Mouse (Mus musculus) intestine, postnatal 0 days (tissue): Measurements from ENCODE around the gene Osbp2. TPM values are rescaled to one million over a fixed set of nuclear protein-coding genes. Genes with fewer than 3 reads are reported as not detected.

Experiments used
- ATAC-seq: fragments of 200-750 bp; cut with Nextera tagmentation; 2 replicates; pipeline ENCODE4 v1.8.0; 2017; ENCODE audit warnings: mild to moderate bottlenecking, moderate TSS enrichment, moderate library complexity
- H3K27ac ChIP-seq: fragments of 300-500 bp; sonication (generic); 2 replicates; pipeline ENCODE4 v1.5.1; 2014; ENCODE audit warnings: mild to moderate bottlenecking, low read depth, low read length, moderate library complexity
- H3K27me3 ChIP-seq: fragments of 300-500 bp; sonication (generic); replicated peaks from 2 replicates; pipeline ENCODE4 v1.6.1; 2014; ENCODE audit warnings: low read length, mixed read lengths; ENCODE audit not compliant: control insufficient read depth, insufficient read depth
- H3K36me3 ChIP-seq: fragments of 300-500 bp; sonication (generic); 2 replicates; pipeline ENCODE4 v1.6.1; 2014; ENCODE audit warnings: mild to moderate bottlenecking, moderate library complexity; ENCODE audit not compliant: control insufficient read depth, insufficient read depth
- H3K4me1 ChIP-seq: fragments of 300-500 bp; sonication (generic); replicated peaks from 2 replicates; pipeline ENCODE4 v1.6.1; 2014; ENCODE audit warnings: antibody characterized with exemption, low read length, mixed read lengths; ENCODE audit not compliant: control insufficient read depth, insufficient read depth
- H3K4me2 ChIP-seq: fragments of 300-500 bp; sonication (generic); replicated peaks from 2 replicates; pipeline ENCODE4 v1.6.1; 2014; ENCODE audit warnings: low read depth, mild to moderate bottlenecking, moderate library complexity
- H3K4me3 ChIP-seq: fragments of 300-500 bp; sonication (generic); 2 replicates; pipeline ENCODE4 v1.5.1; 2014; ENCODE audit warnings: low read depth, low read length
- H3K9ac ChIP-seq: fragments of 300-500 bp; sonication (generic); 2 replicates; pipeline ENCODE4 v1.6.1; 2014; ENCODE audit warnings: mild to moderate bottlenecking, low read depth, low read length
- H3K9me3 ChIP-seq: fragments of 300-500 bp; sonication (generic); 2 replicates; pipeline ENCODE4 v1.6.1; 2016; ENCODE audit warnings: mixed run types; ENCODE audit not compliant: control insufficient read depth
- CTCF ChIP-seq: sonication (generic); IDR thresholded peaks from 2 replicates; pipeline ENCODE4 v1.5.1; 2016; ENCODE audit warnings: low read depth, mild to moderate bottlenecking, control low read depth, antibody characterized with exemption, moderate library complexity
- WGBS: fragments of 180-500 bp; shearing (Covaris S2); extraction: QIAGEN DNeasy Blood & Tissue Kit; methylation state at CpG from one replicate; pipeline ENCODE4 v1.1.7; 2014; 5-methylcytosine and 5-hydroxymethylcytosine counted together
- polyA plus RNA-seq: library from polyadenylated mRNA; unstranded; fragments of >200 nt; fragmentation: Nextera tagmentation; extraction: Ambion mirVana; gene quantifications from 2 replicates; pipeline ENCODE4 v1.2.1, GENCODE M21; 2015

The Osbp2 gene
- polyA plus RNA-seq, 1 experiment from 2014 or later = 1.9 TPM

DNA sequence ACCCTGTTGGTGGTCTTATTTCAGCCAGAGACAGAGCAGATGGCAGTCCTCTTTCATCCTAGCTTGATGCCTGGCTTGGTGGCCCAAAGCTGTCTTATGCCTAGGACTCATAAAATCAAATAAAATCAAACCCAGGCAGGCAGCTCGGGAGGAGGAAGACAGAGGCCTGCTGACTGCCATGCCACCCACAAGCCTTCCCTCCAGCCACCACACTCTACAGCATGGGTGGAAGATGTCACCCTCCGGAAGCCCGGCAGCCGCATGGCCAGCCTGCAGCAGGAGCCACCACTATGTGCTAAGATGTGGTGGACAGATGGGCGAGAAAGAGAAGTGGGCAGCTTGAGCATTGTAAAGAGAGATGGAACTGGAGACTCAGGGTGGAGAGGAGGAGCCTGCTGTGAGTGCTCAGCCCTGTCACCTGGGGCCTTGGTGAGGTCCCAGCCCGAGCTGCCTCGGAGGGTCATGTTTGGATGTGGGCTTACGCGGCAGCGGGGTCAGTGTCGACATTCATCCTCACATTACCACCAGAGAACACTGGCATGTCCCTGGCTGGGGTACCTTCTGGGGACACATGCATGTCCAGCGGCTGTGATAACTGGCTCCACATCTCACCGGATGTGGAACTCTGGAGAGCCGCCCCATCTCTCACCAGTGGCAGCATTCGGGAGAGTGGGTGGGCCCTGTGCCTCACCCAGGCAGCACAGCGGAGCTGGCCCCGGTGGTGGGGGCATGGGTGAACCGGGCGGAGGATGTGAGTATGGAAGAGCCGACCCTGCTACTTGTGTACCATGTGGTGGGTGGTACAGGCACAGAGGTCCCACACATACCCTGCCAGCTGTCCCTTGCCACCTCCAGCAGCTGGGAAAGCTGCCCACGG, 29.9 kb downstream of the Osbp2 start:
- no peaks in the 10 kb centered on the region for H3K9me3 ChIP-seq
- no peaks in the 10 kb centered on the region for H3K4me1 ChIP-seq
- no peak overlapping the region for H3K4me3 ChIP-seq
- TF ChIP-seq CTCF = no peak
- H3K9ac ChIP-seq = no peak overlapping the region
- no peaks in the 10 kb centered on the region; the same call in 1 of the 2 replicates for H3K27me3 ChIP-seq
- peak overlapping the region; percentile 18; the same call in 1 of the 2 replicates for H3K4me2 ChIP-seq
- 43% methylated on average over 21 of the region's 21 CpGs for WGBS
- no peak for ATAC-seq
- H3K36me3 ChIP-seq = no peaks in the 10 kb centered on the region
- no peak overlapping the region for H3K27ac ChIP-seq

DNA sequence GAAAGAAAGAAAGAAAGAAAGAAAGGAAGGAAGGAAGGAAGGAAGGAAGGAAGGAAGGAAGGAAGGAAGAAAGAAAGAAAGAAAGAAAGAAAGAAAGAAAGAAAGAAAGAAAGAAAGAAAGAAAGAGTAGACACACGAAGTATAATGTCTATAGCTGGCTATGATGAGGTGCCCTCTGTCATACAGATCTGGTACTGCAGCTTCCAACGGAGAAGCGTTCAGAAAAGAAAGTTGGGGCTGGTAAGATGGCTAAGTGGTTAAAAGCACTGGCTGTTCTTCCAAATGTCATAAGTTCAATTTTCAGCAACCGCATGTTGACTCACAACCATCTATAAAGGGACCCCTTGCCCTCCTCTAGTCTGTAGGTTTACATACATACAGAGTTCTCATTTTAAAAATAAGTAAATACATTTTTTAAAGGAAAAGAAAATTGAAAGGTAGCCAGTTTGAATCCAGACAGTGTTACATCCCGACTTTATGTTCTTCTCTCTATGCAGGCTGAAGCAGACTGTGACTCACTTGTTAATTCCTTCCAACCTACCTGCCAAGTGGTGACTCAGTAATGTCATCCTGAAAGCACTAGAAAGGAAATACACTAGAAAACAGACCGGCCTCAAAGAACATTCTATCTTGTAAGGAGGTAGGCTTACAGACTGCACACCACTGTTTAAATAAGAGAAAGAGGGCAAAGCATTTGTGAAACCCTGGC, 31.4 kb downstream of the Osbp2 start:
- peak; percentile 64 for TF ChIP-seq CTCF
- ATAC-seq = no peak
- H3K4me2 ChIP-seq = no peak overlapping the region
- no peaks in the 10 kb centered on the region for H3K9me3 ChIP-seq
- no peak overlapping the region for H3K27ac ChIP-seq
- no peaks in the 10 kb centered on the region; the same call in 1 of the 2 replicates for H3K27me3 ChIP-seq
- H3K4me1 ChIP-seq = no peaks in the 10 kb centered on the region
- WGBS = 49% methylated on average over 6 of the region's 6 CpGs
- no peak overlapping the region for H3K4me3 ChIP-seq
- no peak overlapping the region for H3K9ac ChIP-seq
- no peaks in the 10 kb centered on the region for H3K36me3 ChIP-seq

DNA sequence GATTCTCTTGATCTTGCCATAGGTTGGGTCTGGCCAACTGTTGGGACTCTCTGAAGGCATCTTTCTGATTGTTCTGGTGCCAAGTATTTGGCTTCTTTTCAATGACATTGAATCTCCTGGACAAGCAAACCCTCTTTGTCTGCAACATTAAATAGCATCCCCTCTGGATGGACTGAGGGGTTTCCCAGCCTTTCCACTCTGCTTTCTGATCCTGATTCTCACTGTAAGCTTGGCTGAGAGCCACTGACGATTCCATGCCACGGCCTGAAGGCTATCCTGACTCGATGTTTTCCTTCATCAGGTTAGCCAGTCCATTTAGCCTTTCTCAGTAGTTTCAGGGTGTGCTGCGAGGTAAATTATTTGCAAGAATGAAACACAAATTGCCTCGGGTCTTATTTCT, 34.0 kb downstream of the Osbp2 start:
- Histone ChIP-seq H3K4me3 (no peak overlapping the region), H3K9ac (no peak overlapping the region), H3K27me3 (no peaks in the 10 kb centered on the region; the same call in 1 of the 2 replicates), H3K9me3 (no peaks in the 10 kb centered on the region), H3K27ac (no peak overlapping the region), H3K4me1 (no peaks in the 10 kb centered on the region), H3K36me3 (no peaks in the 10 kb centered on the region), H3K4me2 (no peak overlapping the region)
- TF ChIP-seq CTCF = no peak
- WGBS = 86% methylated on average over 5 of the region's 5 CpGs
- ATAC-seq = no peak

DNA sequence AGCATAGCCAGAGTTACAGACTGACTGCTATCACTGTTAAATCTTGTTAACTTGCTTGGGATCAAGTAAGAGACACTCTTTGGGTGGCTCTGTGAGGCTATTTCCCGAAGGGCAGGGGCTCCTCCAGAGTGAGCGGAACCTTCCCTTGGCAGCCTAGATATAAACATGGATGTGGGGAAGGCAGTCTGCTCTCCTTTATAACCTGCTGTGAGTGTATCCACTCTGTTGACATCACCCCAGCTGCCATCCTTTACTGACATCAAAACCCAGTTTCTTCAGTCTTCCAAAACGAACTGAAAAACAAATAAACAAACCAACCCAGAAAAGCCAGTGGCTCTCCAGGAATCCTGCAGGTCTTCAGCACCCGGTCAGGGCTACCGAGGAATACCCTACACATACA, 39.6 kb downstream of the Osbp2 start:
- 70% methylated on average over 5 of the region's 5 CpGs for WGBS
- Histone ChIP-seq H3K4me2 (no peak overlapping the region), H3K27me3 (no peaks in the 10 kb centered on the region), H3K9me3 (no peaks in the 10 kb centered on the region), H3K4me1 (no peaks in the 10 kb centered on the region), H3K9ac (no peak overlapping the region), H3K36me3 (no peaks in the 10 kb centered on the region), H3K27ac (no peak overlapping the region), H3K4me3 (no peak overlapping the region)
- ATAC-seq = no peak
- TF ChIP-seq CTCF = no peak

DNA sequence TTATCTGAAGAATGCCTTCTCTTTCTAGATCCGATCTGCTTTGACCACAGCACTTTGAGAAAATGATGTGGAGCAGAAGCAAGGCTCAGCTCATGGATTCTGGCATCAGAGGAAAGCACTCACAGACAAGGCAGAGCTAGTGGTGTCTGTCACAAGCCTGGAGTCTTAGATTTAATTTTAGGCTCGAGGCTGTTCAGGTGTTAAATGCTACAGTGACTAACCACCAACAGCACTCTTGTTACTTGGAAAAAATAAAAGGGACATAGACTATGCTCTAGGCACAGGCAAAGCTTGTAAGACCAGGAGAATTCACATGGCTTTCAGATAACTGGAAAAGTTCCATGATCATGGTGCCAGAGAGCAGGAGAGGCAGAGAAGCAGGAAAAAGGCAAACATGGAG, 40.3 kb downstream of the Osbp2 start:
- Histone ChIP-seq H3K27me3 (no peaks in the 10 kb centered on the region), H3K36me3 (no peaks in the 10 kb centered on the region), H3K27ac (no peak overlapping the region), H3K4me1 (no peaks in the 10 kb centered on the region), H3K9me3 (no peaks in the 10 kb centered on the region), H3K4me3 (no peak overlapping the region), H3K4me2 (no peak overlapping the region), H3K9ac (no peak overlapping the region)
- WGBS = 45% methylated on average over 2 of the region's 2 CpGs
- ATAC-seq = no peak
- TF ChIP-seq CTCF = no peak

DNA sequence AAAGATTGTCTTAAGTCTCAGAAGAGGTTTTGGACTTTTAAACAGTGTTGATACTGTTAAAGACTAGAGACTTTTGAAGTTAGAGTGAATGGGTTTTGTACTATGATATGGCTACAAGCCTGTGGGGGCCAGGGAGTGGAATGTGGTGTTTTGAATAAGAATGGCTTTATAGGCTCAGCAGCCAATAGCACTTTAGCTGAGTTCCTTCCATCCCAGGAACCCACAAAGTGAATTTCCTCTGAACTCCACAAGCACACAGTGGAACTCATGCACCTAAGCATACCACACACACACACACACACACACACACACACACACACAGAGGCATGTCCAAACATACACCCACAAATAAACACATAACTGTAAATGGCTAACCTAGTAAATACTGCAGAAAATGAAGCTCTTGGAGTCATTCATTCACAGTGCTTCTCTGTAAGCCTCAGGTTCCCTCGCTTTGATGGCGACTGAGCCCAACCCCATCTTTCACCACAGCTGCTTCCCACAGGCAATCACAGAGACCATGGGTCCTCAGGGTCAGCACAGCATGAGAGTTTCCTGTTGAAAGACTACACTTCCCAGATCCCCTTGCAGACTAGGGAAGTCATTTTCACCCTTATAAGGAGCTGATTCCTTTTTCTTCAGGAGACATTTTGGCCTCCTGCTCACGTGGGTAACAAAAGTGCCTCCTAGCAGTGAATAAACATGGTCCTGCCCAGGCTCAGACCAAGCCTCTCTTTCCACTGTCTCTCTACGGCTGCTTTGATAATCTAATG, 45.5 kb downstream of the Osbp2 start:
- H3K27ac ChIP-seq = no peak overlapping the region
- no peak overlapping the region for H3K4me3 ChIP-seq
- no peaks in the 10 kb centered on the region for H3K9me3 ChIP-seq
- H3K36me3 ChIP-seq = no peaks in the 10 kb centered on the region
- H3K4me2 ChIP-seq = no peak overlapping the region
- no peaks in the 10 kb centered on the region for H3K4me1 ChIP-seq
- 21% methylated on average over 4 of the region's 4 CpGs for WGBS
- H3K9ac ChIP-seq = no peak overlapping the region
- ATAC-seq = no peak
- TF ChIP-seq CTCF = no peak
- no peaks in the 10 kb centered on the region for H3K27me3 ChIP-seq
